Mouse (Mus musculus): ENCODE results near the gene Ccdc115. TPM values are rescaled to one million over a fixed set of nuclear protein-coding genes. Genes with fewer than 3 reads are reported as not detected.

Ccdc115 gene
- polyA plus RNA-seq, 1 experiment: 19.8 TPM

GRCm38 (mm10) chr1:34478891-34479655, 39.6 kb upstream of the Ccdc115 start:
- no peak overlapping the region for H3K27ac ChIP-seq (ENCODE audit: control insufficient read depth, insufficient read depth, low read depth, low read length)
- no peak overlapping the region for H3K4me3 ChIP-seq (ENCODE audit: control insufficient read depth, low read depth, low read length)
- H3K27me3 ChIP-seq (ENCODE audit: control insufficient read depth, insufficient read depth, low read length): no peaks in the 10 kb centered on the region
- peaks cover 2% of the 10 kb centered on the region; the same call in 1 of the 2 replicates for H3K4me1 ChIP-seq (ENCODE audit: control insufficient read depth, insufficient read depth, low read length)
- TF ChIP-seq CTCF (IDR thresholded peaks at IDR 0.05; ENCODE audit: control insufficient read depth, insufficient read depth, insufficient replicate concordance, low read depth, low read length) (no peak), POLR2A (IDR thresholded peaks at IDR 0.05; ENCODE audit: control insufficient read depth, low read depth, low read length) (no peak)
- H3K36me3 ChIP-seq (ENCODE audit: control insufficient read depth, insufficient read depth, low read length): no peaks in the 10 kb centered on the region

- no peaks in the 10 kb centered on the region for H3K27me3 ChIP-seq (ENCODE audit: control insufficient read depth, insufficient read depth, low read length)
- TF ChIP-seq CTCF (IDR thresholded peaks at IDR 0.05; ENCODE audit: control insufficient read depth, insufficient read depth, insufficient replicate concordance, low read depth, low read length) (no peak), POLR2A (IDR thresholded peaks at IDR 0.05; ENCODE audit: control insufficient read depth, low read depth, low read length) (no peak)
- H3K4me1 ChIP-seq (ENCODE audit: control insufficient read depth, insufficient read depth, low read length): peaks cover 5% of the 10 kb centered on the region; the same call in 1 of the 2 replicates
- H3K36me3 ChIP-seq (ENCODE audit: control insufficient read depth, insufficient read depth, low read length): no peaks in the 10 kb centered on the region
- H3K4me3 ChIP-seq (ENCODE audit: control insufficient read depth, low read depth, low read length): peak overlapping the region; percentile 23
- no peak overlapping the region for H3K27ac ChIP-seq (ENCODE audit: control insufficient read depth, insufficient read depth, low read depth, low read length)
Observed at GRCm38 (mm10) chr1:34472427-34473300, 33.2 kb upstream of the Ccdc115 start.

GRCm38 (mm10) chr1:34469801-34470200, 30.3 kb upstream of the Ccdc115 start:
- peaks cover 5% of the 10 kb centered on the region; the same call in 1 of the 2 replicates for H3K4me1 ChIP-seq (ENCODE audit: control insufficient read depth, insufficient read depth, low read length)
- H3K36me3 ChIP-seq (ENCODE audit: control insufficient read depth, insufficient read depth, low read length): no peaks in the 10 kb centered on the region
- TF ChIP-seq POLR2A (IDR thresholded peaks at IDR 0.05; ENCODE audit: control insufficient read depth, low read depth, low read length): no peak
- no peak for TF ChIP-seq CTCF (IDR thresholded peaks at IDR 0.05; ENCODE audit: control insufficient read depth, insufficient read depth, insufficient replicate concordance, low read depth, low read length)
- H3K27ac ChIP-seq (ENCODE audit: control insufficient read depth, insufficient read depth, low read depth, low read length): no peak overlapping the region
- H3K4me3 ChIP-seq (ENCODE audit: control insufficient read depth, low read depth, low read length): no peak overlapping the region; the same call in 1 of the 2 replicates
- H3K27me3 ChIP-seq (ENCODE audit: control insufficient read depth, insufficient read depth, low read length): no peaks in the 10 kb centered on the region

- Histone ChIP-seq H3K36me3 (ENCODE audit: control insufficient read depth, insufficient read depth, low read length) (no peaks in the 10 kb centered on the region), H3K4me1 (ENCODE audit: control insufficient read depth, insufficient read depth, low read length) (peaks cover 5% of the 10 kb centered on the region; the same call in 1 of the 2 replicates), H3K4me3 (ENCODE audit: control insufficient read depth, low read depth, low read length) (no peak overlapping the region), H3K27ac (ENCODE audit: control insufficient read depth, insufficient read depth, low read depth, low read length) (no peak overlapping the region), H3K27me3 (ENCODE audit: control insufficient read depth, insufficient read depth, low read length) (no peaks in the 10 kb centered on the region)
- TF ChIP-seq CTCF (IDR thresholded peaks at IDR 0.05; ENCODE audit: control insufficient read depth, insufficient read depth, insufficient replicate concordance, low read depth, low read length) (no peak), POLR2A (IDR thresholded peaks at IDR 0.05; ENCODE audit: control insufficient read depth, low read depth, low read length) (no peak)
Observed at GRCm38 (mm10) chr1:34468500-34468899, 29.0 kb upstream of the Ccdc115 start.

- Histone ChIP-seq H3K4me3 (ENCODE audit: control insufficient read depth, low read depth, low read length) (no peak overlapping the region), H3K27ac (ENCODE audit: control insufficient read depth, insufficient read depth, low read depth, low read length) (no peak overlapping the region), H3K36me3 (ENCODE audit: control insufficient read depth, insufficient read depth, low read length) (no peaks in the 10 kb centered on the region), H3K4me1 (ENCODE audit: control insufficient read depth, insufficient read depth, low read length) (peaks cover 9% of the 10 kb centered on the region; the same call in 1 of the 2 replicates), H3K27me3 (ENCODE audit: control insufficient read depth, insufficient read depth, low read length) (no peaks in the 10 kb centered on the region)
- TF ChIP-seq POLR2A (IDR thresholded peaks at IDR 0.05; ENCODE audit: control insufficient read depth, low read depth, low read length): no peak
- no peak for TF ChIP-seq CTCF (IDR thresholded peaks at IDR 0.05; ENCODE audit: control insufficient read depth, insufficient read depth, insufficient replicate concordance, low read depth, low read length)
Observed at GRCm38 (mm10) chr1:34468051-34468450, 28.6 kb upstream of the Ccdc115 start.

GRCm38 (mm10) chr1:34465445-34465844, 26.0 kb upstream of the Ccdc115 start:
- H3K27ac ChIP-seq (ENCODE audit: control insufficient read depth, insufficient read depth, low read depth, low read length): no peak overlapping the region
- no peak overlapping the region for H3K4me3 ChIP-seq (ENCODE audit: control insufficient read depth, low read depth, low read length)
- no peaks in the 10 kb centered on the region for H3K36me3 ChIP-seq (ENCODE audit: control insufficient read depth, insufficient read depth, low read length)
- TF ChIP-seq CTCF (IDR thresholded peaks at IDR 0.05; ENCODE audit: control insufficient read depth, insufficient read depth, insufficient replicate concordance, low read depth, low read length) (no peak), POLR2A (IDR thresholded peaks at IDR 0.05; ENCODE audit: control insufficient read depth, low read depth, low read length) (no peak)
- H3K4me1 ChIP-seq (ENCODE audit: control insufficient read depth, insufficient read depth, low read length): peaks cover 8% of the 10 kb centered on the region
- H3K27me3 ChIP-seq (ENCODE audit: control insufficient read depth, insufficient read depth, low read length): no peaks in the 10 kb centered on the region

GRCm38 (mm10) chr1:34464310-34464817, 24.9 kb upstream of the Ccdc115 start:
- TF ChIP-seq CTCF (IDR thresholded peaks at IDR 0.05; ENCODE audit: control insufficient read depth, insufficient read depth, insufficient replicate concordance, low read depth, low read length): no peak
- no peak for TF ChIP-seq POLR2A (IDR thresholded peaks at IDR 0.05; ENCODE audit: control insufficient read depth, low read depth, low read length)
- Histone ChIP-seq H3K4me1 (ENCODE audit: control insufficient read depth, insufficient read depth, low read length) (peaks cover 17% of the 10 kb centered on the region), H3K4me3 (ENCODE audit: control insufficient read depth, low read depth, low read length) (no peak overlapping the region), H3K27me3 (ENCODE audit: control insufficient read depth, insufficient read depth, low read length) (no peaks in the 10 kb centered on the region), H3K36me3 (ENCODE audit: control insufficient read depth, insufficient read depth, low read length) (no peaks in the 10 kb centered on the region), H3K27ac (ENCODE audit: control insufficient read depth, insufficient read depth, low read depth, low read length) (no peak overlapping the region)
